ENCODE assay signal across 8 mouse cellular contexts in the genomic region with DNA sequence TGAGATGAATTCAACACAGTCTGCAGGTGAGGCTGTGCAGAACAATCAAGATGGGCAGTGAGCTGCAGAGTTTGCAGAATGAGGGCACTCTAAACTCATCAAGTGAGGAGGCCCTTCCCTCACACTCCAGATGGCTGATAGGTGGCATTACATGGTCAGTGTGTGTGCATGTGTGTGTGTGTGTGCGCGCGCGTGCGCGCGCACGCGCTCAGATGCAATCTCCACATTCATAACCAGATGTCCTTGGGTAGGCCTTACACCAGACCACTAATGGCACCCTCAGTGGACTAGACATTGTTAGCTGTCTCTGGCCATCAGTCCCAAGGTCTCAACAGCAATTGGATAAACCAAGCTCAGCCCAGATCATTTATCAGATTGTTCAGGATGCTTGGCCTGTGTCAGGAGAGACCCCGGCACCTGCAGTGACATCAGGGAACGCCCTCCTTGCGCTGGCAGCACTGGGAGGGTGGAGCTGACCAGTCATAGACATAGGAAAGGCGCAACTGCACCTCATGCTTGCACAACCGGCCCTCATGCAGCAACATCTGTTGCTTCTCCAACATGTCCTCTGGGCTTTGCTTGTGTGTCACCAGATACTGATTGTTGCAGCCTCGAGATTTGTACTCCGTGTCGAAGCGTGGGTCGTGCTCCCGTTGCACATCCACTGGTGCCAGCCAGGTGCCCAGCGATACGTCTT. TPM values are rescaled to one million over a fixed set of nuclear protein-coding genes. Genes with fewer than 3 reads are reported as not detected.
A peak's percentile ranks its signal among the peaks of the same experiment; 100 is the strongest.
DNase-seq lines count a peak whose midpoint lies in the region; ATAC-seq and TF ChIP-seq lines count a peak whose summit lies in the region.

No protein-coding gene starts in this region.

- H3K36me3 ChIP-seq in hindbrain, embryonic 11.5 days (ENCODE audit: control insufficient read depth, insufficient read depth, low read length), result no peaks in the 10 kb centered on the region
- H3K36me3 ChIP-seq in lung, embryonic 16.5 days (ENCODE audit: control insufficient read depth, insufficient read depth, low read length), result peaks cover 2% of the 10 kb centered on the region; the same call in 1 of the 2 replicates
- no peaks in the 10 kb centered on the region; the same call in 1 of the 2 replicates for H3K36me3 ChIP-seq in stomach, embryonic 16.5 days (ENCODE audit: control insufficient read depth, insufficient read depth, low read length)

- no peaks in the 10 kb centered on the region for H3K27me3 ChIP-seq in hindbrain, embryonic 11.5 days (ENCODE audit: control insufficient read depth, insufficient read depth, low read length)
- H3K27me3 ChIP-seq in lung, embryonic 16.5 days (ENCODE audit: control insufficient read depth, insufficient read depth, low read depth, low read length), result no peaks in the 10 kb centered on the region
- no peaks in the 10 kb centered on the region for H3K27me3 ChIP-seq in stomach, embryonic 16.5 days (ENCODE audit: control insufficient read depth, insufficient read depth, low read length)

- DNase-seq in left cerebral cortex, adult 11 months (ENCODE audit: low spot score), result peak; percentile 43
- DNase-seq in left cerebral cortex, postnatal 14 days (ENCODE audit: low spot score in 2 of 2), result no peak
- DNase-seq in hindbrain, embryonic 11.5 days (ENCODE audit: low spot score), result no peak
- no peak for DNase-seq in thymus, postnatal 0 days (ENCODE audit: low spot score)
- no peak for DNase-seq in gastrocnemius, postnatal 36 days

- no peak for TF ChIP-seq CTCF in cortical plate, adult 2 months (IDR thresholded peaks at IDR 0.05; ENCODE audit: extremely low read depth, insufficient read depth, low read length)

- no peak for TF ChIP-seq POLR2A in cortical plate, adult 2 months (IDR thresholded peaks at IDR 0.05; ENCODE audit: extremely low read depth, insufficient read depth, low read length)

- peak overlapping the region; percentile 79 for H3K9ac ChIP-seq in hindbrain, embryonic 11.5 days (ENCODE audit: low read depth, low read length)
- peak overlapping the region; percentile 84 for H3K9ac ChIP-seq in lung, embryonic 16.5 days (ENCODE audit: low read length)
- peak overlapping the region; percentile 89 for H3K9ac ChIP-seq in stomach, embryonic 16.5 days (ENCODE audit: low read length)

- peak overlapping the region; percentile 75 for H3K4me3 ChIP-seq in cortical plate, adult 2 months (ENCODE audit: insufficient read depth, low read length)
- peak overlapping the region; percentile 85 for H3K4me3 ChIP-seq in hindbrain, embryonic 11.5 days (ENCODE audit: low read depth, low read length)
- H3K4me3 ChIP-seq in lung, embryonic 16.5 days (ENCODE audit: low read length), result peak overlapping the region; percentile 66
- H3K4me3 ChIP-seq in stomach, embryonic 16.5 days (replicated peaks; ENCODE audit: low read length), result peak overlapping the region; percentile 69

- H3K9me3 ChIP-seq in hindbrain, embryonic 11.5 days (ENCODE audit: control insufficient read depth, low read length), result no peaks in the 10 kb centered on the region
- H3K9me3 ChIP-seq in lung, embryonic 16.5 days (ENCODE audit: control insufficient read depth, low read length), result no peaks in the 10 kb centered on the region
- H3K9me3 ChIP-seq in stomach, embryonic 16.5 days (replicated peaks; ENCODE audit: control insufficient read depth, low read length), result no peaks in the 10 kb centered on the region

- H3K4me2 ChIP-seq in hindbrain, embryonic 11.5 days (replicated peaks; ENCODE audit: low read depth, low read length), result peak overlapping the region; percentile 98
- H3K4me2 ChIP-seq in lung, embryonic 16.5 days (ENCODE audit: low read depth, low read length), result peak overlapping the region; percentile 99
- peak overlapping the region; percentile 94 for H3K4me2 ChIP-seq in stomach, embryonic 16.5 days (ENCODE audit: low read depth, low read length)

- 88% methylated on average over 22 of the region's 22 CpGs for WGBS in hindbrain, embryonic 11.5 days
- WGBS in lung, embryonic 16.5 days, result 82% methylated on average over 22 of the region's 22 CpGs
- WGBS in stomach, embryonic 16.5 days, result 84% methylated on average over 22 of the region's 22 CpGs

- H3K4me1 ChIP-seq in cortical plate, adult 2 months (ENCODE audit: control insufficient read depth, insufficient read depth, low read length), result peaks cover 8% of the 10 kb centered on the region
- peaks cover 13% of the 10 kb centered on the region for H3K4me1 ChIP-seq in hindbrain, embryonic 11.5 days (replicated peaks; ENCODE audit: control insufficient read depth, insufficient read depth, low read length)
- H3K4me1 ChIP-seq in lung, embryonic 16.5 days (replicated peaks; ENCODE audit: control insufficient read depth, insufficient read depth, low read length), result peaks cover 20% of the 10 kb centered on the region
- peaks cover 21% of the 10 kb centered on the region for H3K4me1 ChIP-seq in stomach, embryonic 16.5 days (ENCODE audit: control insufficient read depth, insufficient read depth, low read length)

- peak overlapping the region; percentile 98; the same call in 1 of the 2 replicates for H3K27ac ChIP-seq in cortical plate, adult 2 months (ENCODE audit: insufficient read depth, low read length)
- no peak overlapping the region for H3K27ac ChIP-seq in hindbrain, embryonic 11.5 days (ENCODE audit: low read depth, low read length)
- H3K27ac ChIP-seq in lung, embryonic 16.5 days (ENCODE audit: low read length), result peak overlapping the region; percentile 95; the same call in 1 of the 2 replicates
- H3K27ac ChIP-seq in stomach, embryonic 16.5 days (ENCODE audit: low read length), result peak overlapping the region; percentile 96; the same call in 1 of the 2 replicates

- intact Hi-C loops in left cerebral cortex, postnatal 14 days (cut with DNase I), result no loop called here
- intact Hi-C loops in gastrocnemius, postnatal 36 days (cut with DNase I), result loop anchor here (5.0 kb wide), 2 partner anchors 34 to 41 kb away; no protein-coding TSS in a partner anchor

- ATAC-seq in hindbrain, embryonic 11.5 days (ENCODE audit: low FRiP score), result no peak; the same call in 1 of the 2 replicates
- no peak for ATAC-seq in lung, embryonic 16.5 days (ENCODE audit: low read depth)
- no peak for ATAC-seq in stomach, embryonic 16.5 days (ENCODE audit: insufficient read depth, low FRiP score)

RNA-seq across cellular contexts. Expression of gene B3galt6, which starts 1.1 kb away (rescaled TPM):
- total RNA-seq in left cerebral cortex, postnatal 14 days (2021), result 10 to 100 TPM in 1 of 2 experiments, 1 to 10 TPM in 1; 9.6 to 10.6 TPM
- polyA plus RNA-seq in cortical plate, adult 2 months (2012; rRNA removed), result 8.9 and 11.0 TPM in 2 replicates
- 18.2 and 19.4 TPM in 2 replicates for polyA plus RNA-seq in hindbrain, embryonic 11.5 days (2014; fragmentation: Nextera tagmentation; extraction: Ambion mirVana)
- polyA plus RNA-seq in lung, embryonic 16.5 days (2015; fragmentation: Nextera tagmentation; extraction: Ambion mirVana), result 12.2 and 12.8 TPM in 2 replicates
- polyA plus RNA-seq in stomach, embryonic 16.5 days (2015; fragmentation: Nextera tagmentation; extraction: Ambion mirVana), result 11.0 and 11.6 TPM in 2 replicates
- 8.4 and 10.7 TPM in 2 replicates for polyA plus RNA-seq in thymus, postnatal 0 days (2015; fragmentation: Nextera tagmentation; extraction: Ambion mirVana)
- total RNA-seq in gastrocnemius, postnatal 36 days (2021), result 1 to 10 TPM; 1.1 to 1.5 TPM

RNA-seq across cellular contexts. Expression of gene Sdf4, which starts 1.3 kb away (rescaled TPM):
- total RNA-seq in left cerebral cortex, postnatal 14 days (2021), result 100 to 1,000 TPM; 150 to 157 TPM
- polyA plus RNA-seq in cortical plate, adult 2 months (2012; rRNA removed), result 122 and 126 TPM in 2 replicates
- 136 and 143 TPM in 2 replicates for polyA plus RNA-seq in hindbrain, embryonic 11.5 days (2014; fragmentation: Nextera tagmentation; extraction: Ambion mirVana)
- 156 and 162 TPM in 2 replicates for polyA plus RNA-seq in lung, embryonic 16.5 days (2015; fragmentation: Nextera tagmentation; extraction: Ambion mirVana)
- 165 and 166 TPM in 2 replicates for polyA plus RNA-seq in stomach, embryonic 16.5 days (2015; fragmentation: Nextera tagmentation; extraction: Ambion mirVana)
- polyA plus RNA-seq in thymus, postnatal 0 days (2015; fragmentation: Nextera tagmentation; extraction: Ambion mirVana), result 187 and 194 TPM in 2 replicates
- total RNA-seq in gastrocnemius, postnatal 36 days (2021), result 10 to 100 TPM; 63.1 to 68.4 TPM

RNA-seq across cellular contexts. Expression of gene Tnfrsf4, which starts 22.3 kb away (rescaled TPM):
- 1 to 10 TPM in 1 of 2 experiments, under 1 TPM in 1; 0.66 to 1.2 TPM for total RNA-seq in left cerebral cortex, postnatal 14 days (2021)
- 3.4 and 4.0 TPM in 2 replicates for polyA plus RNA-seq in cortical plate, adult 2 months (2012; rRNA removed)
- 0.39 and 0.73 TPM in 2 replicates for polyA plus RNA-seq in hindbrain, embryonic 11.5 days (2014; fragmentation: Nextera tagmentation; extraction: Ambion mirVana)
- 1.1 and 2.4 TPM in 2 replicates for polyA plus RNA-seq in lung, embryonic 16.5 days (2015; fragmentation: Nextera tagmentation; extraction: Ambion mirVana)
- polyA plus RNA-seq in stomach, embryonic 16.5 days (2015; fragmentation: Nextera tagmentation; extraction: Ambion mirVana), result 0.30 and 0.87 TPM in 2 replicates
- 7.9 and 9.5 TPM in 2 replicates for polyA plus RNA-seq in thymus, postnatal 0 days (2015; fragmentation: Nextera tagmentation; extraction: Ambion mirVana)
- under 1 TPM; 0.59 to 0.94 TPM for total RNA-seq in gastrocnemius, postnatal 36 days (2021)

RNA-seq across cellular contexts. Expression of gene C1qtnf12, which starts 29.2 kb away (rescaled TPM):
- total RNA-seq in left cerebral cortex, postnatal 14 days (2021), result 10 to 100 TPM; 13.5 to 15.1 TPM
- 19.3 and 22.2 TPM in 2 replicates for polyA plus RNA-seq in cortical plate, adult 2 months (2012; rRNA removed)
- 21.0 and 24.0 TPM in 2 replicates for polyA plus RNA-seq in hindbrain, embryonic 11.5 days (2014; fragmentation: Nextera tagmentation; extraction: Ambion mirVana)
- polyA plus RNA-seq in lung, embryonic 16.5 days (2015; fragmentation: Nextera tagmentation; extraction: Ambion mirVana), result 37.2 and 39.3 TPM in 2 replicates
- 32.0 and 37.6 TPM in 2 replicates for polyA plus RNA-seq in stomach, embryonic 16.5 days (2015; fragmentation: Nextera tagmentation; extraction: Ambion mirVana)
- polyA plus RNA-seq in thymus, postnatal 0 days (2015; fragmentation: Nextera tagmentation; extraction: Ambion mirVana), result 14.9 and 19.3 TPM in 2 replicates
- 10 to 100 TPM; 13.1 to 21.3 TPM for total RNA-seq in gastrocnemius, postnatal 36 days (2021)

RNA-seq across cellular contexts. Expression of gene Tnfrsf18, which starts 34.6 kb away (rescaled TPM):
- total RNA-seq in left cerebral cortex, postnatal 14 days (2021), result under 1 TPM in 1 of 2 experiments, not detected in 1; 0.32 TPM
- polyA plus RNA-seq in cortical plate, adult 2 months (2012; rRNA removed), result 0.17 and 0.34 TPM in 2 replicates
- polyA plus RNA-seq in hindbrain, embryonic 11.5 days (2014; fragmentation: Nextera tagmentation; extraction: Ambion mirVana), result 0.74 and 2.4 TPM in 2 replicates
- 1.5 and 2.3 TPM in 2 replicates for polyA plus RNA-seq in lung, embryonic 16.5 days (2015; fragmentation: Nextera tagmentation; extraction: Ambion mirVana)
- 2.4 and 3.1 TPM in 2 replicates for polyA plus RNA-seq in stomach, embryonic 16.5 days (2015; fragmentation: Nextera tagmentation; extraction: Ambion mirVana)
- polyA plus RNA-seq in thymus, postnatal 0 days (2015; fragmentation: Nextera tagmentation; extraction: Ambion mirVana), result 13.9 and 14.8 TPM in 2 replicates
- total RNA-seq in gastrocnemius, postnatal 36 days (2021), result under 1 TPM in 1 of 2 experiments, not detected in 1; 0.48 TPM
